Mouse (Mus musculus) brain, embryonic 14.5 days (tissue): ENCODE measurements at regions not wholly inside any gene's neighbourhood (a gene's known extent, or its start where the extent isn't known, plus 50 kb on each side); places are given as distances from the start of the nearest gene placed in this dataset.

Experiments
- DNase-seq: peaks from one replicate; pipeline ENCODE4 v3.0.0-alpha.2; 2011; ENCODE audit warnings: low read depth
- CTCF ChIP-seq: fragments of 200-500 bp; IDR thresholded peaks from 2 replicates; pipeline ENCODE4 v1.5.1; 2012; ENCODE audit warnings: inconsistent platforms, mild to moderate bottlenecking, moderate library complexity, borderline replicate concordance; ENCODE audit not compliant: insufficient read depth, insufficient read length; ENCODE audit errors: extremely low read depth
- POLR2A ChIP-seq: fragments of 200-500 bp; IDR thresholded peaks from 2 replicates; pipeline ENCODE4 v1.6.1; 2012; ENCODE audit warnings: mild to moderate bottlenecking, inconsistent platforms, borderline replicate concordance; ENCODE audit not compliant: poor library complexity, insufficient read depth, insufficient read length, severe bottlenecking; ENCODE audit errors: extremely low read depth

DNA sequence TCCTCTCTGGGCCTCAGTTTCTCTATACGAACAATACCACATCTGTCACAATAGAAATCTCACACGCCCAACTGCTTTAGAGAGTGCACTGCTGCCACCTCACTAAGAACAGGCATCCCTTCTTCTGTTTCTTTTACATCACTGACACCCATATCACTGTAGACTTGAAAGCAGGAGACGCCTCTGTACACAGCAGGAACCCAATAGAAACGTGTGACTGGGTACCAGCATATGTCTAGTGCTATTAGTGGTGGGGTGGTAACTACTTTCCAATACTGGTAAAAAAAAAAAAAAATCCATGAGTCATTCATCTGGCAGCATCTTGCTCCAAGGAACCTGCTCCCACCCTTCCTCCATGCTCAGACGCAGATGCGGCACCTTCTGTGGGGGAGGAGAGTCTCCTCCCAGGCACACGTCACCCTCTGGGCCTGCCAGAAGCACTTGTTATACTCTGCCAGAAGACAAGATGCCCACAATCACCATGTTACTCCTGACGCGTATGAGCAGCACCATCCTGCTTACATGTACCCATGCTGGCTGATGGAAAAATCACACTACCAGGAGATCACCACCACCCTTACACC lies 151.3 kb upstream of the Plxna4 start:
- peak; percentile 29 for DNase-seq

DNA sequence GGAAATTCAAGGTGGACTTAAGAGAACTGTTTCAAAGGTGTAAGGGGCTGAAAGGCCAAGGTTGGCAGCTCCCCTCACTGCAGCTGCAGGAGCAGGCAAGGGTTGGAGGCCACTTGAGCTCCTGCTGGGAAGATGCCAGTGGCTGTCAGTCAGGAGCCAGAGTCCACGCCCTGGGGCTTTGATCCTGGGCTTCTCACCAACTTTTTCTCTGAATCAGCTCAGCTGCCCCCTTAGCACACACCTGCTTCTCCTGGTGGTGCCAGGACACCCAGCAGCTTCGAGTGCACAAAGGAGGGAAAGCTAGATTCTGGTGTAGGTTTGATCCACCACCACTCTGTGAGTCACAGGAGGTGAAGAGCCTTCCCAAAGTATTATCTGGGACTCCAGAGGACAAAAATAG lies 140.7 kb upstream of the Plxna4 start:
- peak; percentile 78 for DNase-seq
- TF ChIP-seq CTCF (no peak), POLR2A (no peak)

More for the DNA sequence above, 151.3 kb upstream of the Plxna4 start:
- no peak for TF ChIP-seq CTCF
- no peak for TF ChIP-seq POLR2A

DNA sequence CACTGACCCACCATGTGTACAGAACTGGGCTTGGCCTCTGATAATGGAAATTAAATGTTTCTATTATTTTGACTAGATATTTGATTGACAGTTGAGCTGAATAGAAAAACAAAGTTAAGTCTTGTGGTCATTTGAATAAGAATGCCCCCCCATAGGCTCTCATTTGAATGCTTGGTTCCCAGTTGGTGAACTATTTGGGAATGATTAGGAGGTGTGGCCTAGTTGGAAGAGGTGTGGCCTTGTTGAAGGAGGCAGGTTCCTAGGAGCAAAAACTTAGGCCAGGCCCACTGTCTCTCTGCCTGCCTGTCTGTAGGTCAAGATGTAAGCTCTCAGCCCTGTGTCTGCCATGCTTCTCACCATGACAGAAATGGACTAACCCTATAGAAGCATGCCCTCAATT lies 138.6 kb upstream of the Plxna4 start:
- no peak for DNase-seq
- TF ChIP-seq CTCF = no peak
- no peak for TF ChIP-seq POLR2A

DNA sequence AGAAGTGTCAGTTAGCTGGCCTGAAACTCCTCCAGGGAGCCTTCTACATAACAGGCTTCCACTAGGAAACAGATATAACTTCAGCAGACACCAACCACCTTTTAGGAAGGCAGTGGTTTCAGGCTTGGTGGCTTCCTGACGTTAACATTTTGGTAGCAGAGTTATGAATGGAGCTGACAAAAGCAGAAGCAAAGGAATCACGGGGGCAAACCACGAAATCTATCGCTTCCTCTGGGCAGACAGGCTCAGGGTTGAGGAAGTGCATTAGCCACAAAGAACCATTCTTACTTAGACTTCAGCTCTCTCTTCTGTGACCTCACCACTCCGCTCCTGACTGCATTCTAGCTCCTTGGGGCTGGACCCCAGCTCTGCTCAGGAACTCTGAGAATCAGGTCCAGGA lies 129.9 kb upstream of the Plxna4 start:
- TF ChIP-seq POLR2A = no peak
- no peak for TF ChIP-seq CTCF
- no peak for DNase-seq

DNA sequence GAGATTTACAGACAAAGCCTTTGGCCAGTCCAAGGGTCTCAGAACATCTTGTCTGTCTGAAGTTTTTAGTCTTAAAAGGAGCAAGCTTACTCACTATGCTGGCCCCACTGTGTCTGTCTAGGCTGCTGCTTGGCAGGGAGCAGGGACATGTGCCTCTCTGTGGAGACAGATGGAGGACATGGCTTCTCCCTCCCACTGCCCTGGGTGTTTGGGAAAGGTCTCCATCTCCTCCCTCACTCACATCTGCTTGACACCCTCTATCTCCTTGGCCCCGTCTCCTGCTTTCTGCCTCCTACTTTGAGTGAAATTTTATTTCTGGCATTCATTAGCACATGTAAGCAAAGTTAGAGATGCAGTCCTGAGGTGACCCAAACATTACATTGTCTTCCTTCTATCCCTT lies 127.1 kb upstream of the Plxna4 start:
- TF ChIP-seq CTCF (no peak), POLR2A (no peak)
- no peak for DNase-seq

DNA sequence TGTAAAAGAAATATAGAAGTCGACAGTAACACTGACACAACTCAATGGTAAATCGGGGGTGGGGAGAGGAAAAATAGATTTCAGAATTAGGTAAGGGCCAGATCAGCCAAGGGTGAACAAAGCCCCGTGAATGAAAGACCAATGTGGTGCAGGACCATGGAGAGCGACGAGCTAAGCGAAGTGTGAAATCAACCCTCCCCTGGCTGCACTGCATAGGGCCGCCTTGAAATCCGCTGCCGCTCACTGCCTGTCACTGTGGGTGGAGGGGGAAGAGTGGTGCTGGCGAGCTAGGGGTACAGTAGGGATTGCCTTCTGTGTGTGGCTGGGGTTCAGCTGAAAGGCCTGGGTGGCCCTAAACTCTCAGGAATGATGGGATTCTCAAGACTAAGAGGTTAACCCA lies 122.2 kb upstream of the Plxna4 start:
- TF ChIP-seq POLR2A (no peak), CTCF (no peak)
- DNase-seq = peak; percentile 73

DNA sequence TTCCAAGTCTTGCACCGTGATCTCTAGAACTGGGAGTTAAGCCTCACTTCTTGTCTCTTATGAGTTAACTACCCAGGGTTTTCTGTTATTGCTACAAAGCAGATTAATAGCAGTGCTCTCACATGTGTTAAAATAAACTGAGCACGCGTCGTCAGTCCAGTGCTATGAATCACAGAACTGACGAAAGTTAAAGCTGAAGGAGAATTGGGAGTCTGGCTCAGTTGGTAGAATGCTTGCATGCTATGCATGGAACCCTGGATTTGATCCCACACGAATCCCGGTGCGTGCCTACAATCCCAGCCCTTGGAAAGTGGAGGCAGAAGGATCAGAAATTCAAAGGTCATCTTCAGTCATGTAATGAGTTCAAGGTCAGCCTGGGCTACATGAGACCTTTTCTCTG lies 121.6 kb upstream of the Plxna4 start:
- no peak for DNase-seq
- TF ChIP-seq POLR2A (no peak), CTCF (no peak)

DNA sequence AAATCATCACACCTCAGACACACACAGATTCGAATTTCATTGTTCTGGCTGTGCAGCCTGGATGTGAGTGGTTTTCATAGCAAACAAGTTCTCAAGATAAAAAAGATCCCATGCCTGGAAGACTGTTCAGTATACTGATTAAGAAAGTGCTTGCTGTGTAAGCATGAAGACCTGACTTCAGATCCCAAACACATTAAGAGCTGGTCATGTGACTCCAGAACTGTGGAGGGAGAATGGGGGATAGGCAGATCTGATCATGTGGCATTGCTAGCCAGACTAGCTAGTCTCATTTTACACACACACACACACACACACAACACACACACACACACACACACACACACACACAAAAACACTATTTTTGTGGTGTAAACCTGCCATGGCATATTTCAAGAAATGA lies 119.4 kb upstream of the Plxna4 start:
- TF ChIP-seq POLR2A (no peak), CTCF (no peak)
- DNase-seq = no peak

DNA sequence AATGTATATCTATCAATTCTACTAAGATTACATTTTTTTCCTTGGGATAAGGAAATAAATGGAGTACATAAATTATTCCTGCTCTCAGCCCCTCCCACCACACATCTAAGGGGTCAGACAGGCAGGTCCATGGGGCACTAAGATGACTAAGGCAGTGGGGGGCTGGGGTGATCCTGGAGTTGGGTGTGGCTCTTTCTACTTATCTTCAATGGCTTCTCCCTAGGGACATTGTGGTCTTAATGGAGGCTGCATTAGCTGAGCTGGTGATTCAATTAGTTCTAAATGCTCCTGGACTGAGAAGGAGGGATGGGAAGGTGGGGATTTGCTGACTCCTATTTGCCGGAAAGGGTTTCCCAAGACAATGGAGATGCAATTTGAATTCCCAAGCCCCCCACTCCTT lies 118.4 kb upstream of the Plxna4 start:
- TF ChIP-seq CTCF (no peak), POLR2A (no peak)
- no peak for DNase-seq

DNA sequence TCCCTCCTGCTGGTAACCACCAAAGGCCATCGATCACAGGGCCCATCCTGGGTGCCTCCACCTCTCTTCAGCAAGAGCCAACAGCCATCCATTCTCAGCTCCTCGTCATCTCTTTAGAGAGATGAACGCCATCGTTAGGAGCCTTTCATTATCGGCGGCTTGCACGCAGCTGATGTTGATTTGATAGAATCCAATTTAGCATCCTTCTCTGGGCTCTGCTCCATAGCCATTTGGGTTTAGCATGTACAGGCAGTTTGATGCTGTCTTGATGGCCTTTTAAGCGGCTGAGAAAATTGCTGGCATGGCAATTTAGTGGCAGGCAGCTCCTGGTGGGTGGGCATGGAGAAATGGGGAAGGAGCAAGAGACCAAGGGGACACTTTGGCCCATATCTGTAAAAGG lies 115.5 kb upstream of the Plxna4 start:
- peak; percentile 74 for DNase-seq
- TF ChIP-seq POLR2A = no peak
- TF ChIP-seq CTCF = no peak

DNA sequence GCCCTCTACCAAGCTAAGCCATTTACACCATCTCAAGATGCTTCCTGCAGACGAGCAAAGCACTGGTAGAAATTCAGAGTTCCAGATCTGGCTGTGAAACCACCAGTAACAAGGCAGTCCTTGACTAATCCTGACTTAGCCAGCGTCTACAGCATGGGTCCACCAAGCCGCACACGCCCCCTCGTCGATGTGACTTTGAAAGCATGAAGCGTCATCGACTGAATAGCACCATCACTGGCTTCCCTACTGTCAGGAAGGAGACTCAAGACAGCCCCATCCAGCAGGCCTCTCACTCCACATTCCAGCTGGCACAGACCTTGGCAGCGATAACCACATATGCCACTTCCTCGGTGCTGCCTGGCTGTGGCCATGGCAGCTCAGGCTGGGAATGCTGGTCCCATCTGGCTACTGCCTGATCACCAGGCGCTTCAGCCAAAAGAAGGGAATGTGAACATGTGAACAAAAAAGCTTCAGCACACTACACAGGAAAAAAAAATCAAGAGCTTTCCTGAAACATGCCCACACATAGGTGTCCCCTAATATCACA lies 114.3 kb upstream of the Plxna4 start:
- TF ChIP-seq POLR2A (no peak), CTCF (no peak)
- peak; percentile 84 for DNase-seq

DNA sequence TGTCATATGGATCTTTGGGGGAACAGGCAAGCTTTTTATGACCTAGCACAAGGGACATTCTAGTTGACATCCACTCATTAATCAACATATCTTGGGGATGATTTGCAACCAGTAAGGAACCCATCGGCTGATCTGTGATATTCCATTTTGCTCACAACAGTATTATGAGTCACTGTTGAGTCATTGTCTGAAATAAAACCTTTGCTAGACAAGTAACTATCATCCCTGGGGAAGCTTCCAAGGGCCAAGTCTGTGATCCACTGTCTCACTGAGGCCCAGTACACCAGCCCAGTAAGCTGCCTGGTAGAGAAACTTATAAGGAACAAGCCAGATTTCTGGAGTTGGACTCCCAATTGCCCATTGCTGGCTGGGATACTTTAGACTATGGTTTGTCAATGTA lies 111.8 kb upstream of the Plxna4 start:
- no peak for DNase-seq
- no peak for TF ChIP-seq CTCF
- no peak for TF ChIP-seq POLR2A
